Mouse (Mus musculus) gastrocnemius, postnatal 36 days (tissue): Measurements from ENCODE around the gene Gm49352. TPM values are rescaled to one million over a fixed set of nuclear protein-coding genes. Genes with fewer than 3 reads are reported as not detected.
"Not testable (repeated sequence)": the region's sequence is repeated elsewhere in the genome, so short reads cannot be mapped to it uniquely, and the experiment has no call there.

ENCODE experiments used
- DNase-seq, 2 experiments: peaks; one replicate each; pipeline ENCODE4 v3.0.0; 2022
- intact Hi-C: fragments of 180-260 bp; cut with DNase I; formaldehyde crosslinking; loops from one replicate; pipeline ENCODE4 v1.15.1; 2025
- long read RNA-seq, 2 experiments: library from polyadenylated mRNA; stranded (forward); transcript quantifications; one replicate each; pipeline ENCODE4 v2.0.0; 2021
- total RNA-seq, 2 experiments: library from RNA; stranded (reverse); gene quantifications; 2 replicates each; pipeline ENCODE4 v1.2.3; 2021

The Gm49352 gene
- not detected for total RNA-seq
- long read RNA-seq, experiment 1, result 0 reads
- long read RNA-seq, experiment 2, result 0 reads

DNA sequence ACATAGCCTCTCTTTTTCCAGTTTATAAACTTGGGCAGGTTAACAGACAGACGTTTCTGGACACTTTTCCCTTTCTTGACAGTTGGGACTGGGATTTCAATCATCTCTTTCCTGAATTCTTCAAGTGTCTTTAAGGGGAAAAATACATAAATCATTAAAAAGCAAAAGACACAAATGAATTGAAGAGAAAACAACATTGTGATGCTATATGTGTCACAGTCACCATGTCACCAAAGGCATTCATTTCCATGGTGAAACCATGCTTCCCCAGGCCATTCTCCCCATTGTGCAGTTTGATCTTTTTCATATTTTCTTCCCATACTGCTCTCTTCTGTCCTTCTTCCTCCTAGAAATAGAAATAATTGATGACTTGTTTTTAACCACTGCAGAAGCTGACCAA is at the start of gene Gm49352:
Gene Gm49352 (minus strand): TSS at position 101 of the 400 bp plus-strand sequence.
- not testable (repeated sequence) for DNase-seq
- intact Hi-C loops, result loop anchor here (2.0 kb wide), 1 partner anchor 77 kb away; no protein-coding TSS in a partner anchor

DNA sequence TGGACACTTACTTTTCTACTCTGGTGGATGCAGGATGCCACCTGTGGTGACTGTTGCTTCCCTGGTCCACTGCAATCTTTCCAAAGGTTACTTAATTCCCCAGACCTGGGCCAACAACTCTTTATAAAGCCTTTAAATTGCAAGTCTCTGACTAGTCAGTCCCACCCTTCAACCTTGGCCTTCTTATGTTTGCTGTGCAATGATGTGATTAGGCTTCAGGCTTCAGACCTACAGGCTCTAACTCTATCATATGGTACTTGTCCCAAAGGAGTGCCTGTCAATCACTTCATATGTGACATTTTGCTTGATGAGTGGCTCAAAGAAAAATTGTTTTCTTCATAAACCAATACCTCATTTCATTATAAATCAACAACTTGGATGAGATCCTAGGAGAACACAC is 2.1 kb upstream of the Gm49352 start, which contains the start of gene Cts3:
Gene Cts3 (minus strand): TSS at position 101 of the 400 bp plus-strand sequence.
- DNase-seq, result no peak
- intact Hi-C loops, result no loop called here

- DNase-seq, result no peak
- intact Hi-C loops, result no loop called here
Observed at GRCm38 (mm10) chr13:61541631-61542030, 26.3 kb downstream of the Gm49352 start, which contains the start of gene Ctsm. Ctsm (minus strand) TSS chr13:61541839.

Other genes with a start within 250 kb of the Gm49352 start
- not detected for gene Cts7, start 210.0 kb downstream of the Gm49352 start, total RNA-seq
- gene Ctsm, start 26.3 kb downstream of the Gm49352 start, total RNA-seq, result not detected
- gene Cts3, start 2.0 kb upstream of the Gm49352 start, total RNA-seq, result not detected